Mouse (Mus musculus): ENCODE measurements around the gene Tap2. TPM values are rescaled to one million over a fixed set of nuclear protein-coding genes. Genes with fewer than 3 reads are reported as not detected.
A peak's percentile ranks its signal among the peaks of the same experiment; 100 is the strongest.

The Tap2 gene
- polyA plus RNA-seq, 1 experiment from 2014 or later: 5.9 TPM

DNA sequence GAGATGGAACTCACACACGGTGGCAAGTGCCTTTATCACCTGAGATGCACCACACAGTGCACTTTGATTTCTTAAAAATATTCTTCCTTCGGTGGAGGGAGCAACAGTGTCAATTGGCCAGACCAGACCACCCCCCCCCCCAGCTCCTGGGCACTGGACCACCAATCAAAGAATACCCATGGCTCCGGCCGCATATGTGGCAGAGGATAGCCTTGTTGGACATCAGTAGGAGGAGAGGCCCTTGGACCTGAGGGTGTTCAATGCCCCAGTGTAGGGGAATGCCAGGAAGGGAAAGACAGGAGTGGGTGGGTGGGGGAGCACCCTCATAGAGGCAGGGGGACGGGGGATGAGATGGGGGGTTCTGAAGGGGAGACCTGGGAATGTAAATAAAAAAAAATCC, 3.4 kb downstream of the Tap2 start:
- ATAC-seq (ENCODE audit: low FRiP score, low TSS enrichment) (no peak), DNase-seq (ENCODE audit: low spot score) (no peak)
- H3K27me3 ChIP-seq (ENCODE audit: control insufficient read depth, insufficient read depth, low read length): no peaks in the 10 kb centered on the region
- H3K4me2 ChIP-seq (replicated peaks; ENCODE audit: low read depth): no peak overlapping the region
- H3K9me3 ChIP-seq (ENCODE audit: control insufficient read depth, low read length): no peaks in the 10 kb centered on the region
- no peak overlapping the region for H3K9ac ChIP-seq (ENCODE audit: low read length)
- no peaks in the 10 kb centered on the region for H3K4me1 ChIP-seq (replicated peaks; ENCODE audit: control insufficient read depth, insufficient read depth)
- no peak overlapping the region for H3K27ac ChIP-seq (replicated peaks)
- TF ChIP-seq CTCF (IDR thresholded peaks at IDR 0.05; ENCODE audit: low read depth): no peak
- no peak for TF ChIP-seq EP300 (optimal IDR thresholded peaks at IDR 0.05)
- H3K36me3 ChIP-seq (ENCODE audit: control insufficient read depth, insufficient read depth, low read length): no peaks in the 10 kb centered on the region
- no peak overlapping the region for H3K4me3 ChIP-seq (ENCODE audit: low read depth, low read length)
- 82% methylated on average over 5 of the region's 5 CpGs for WGBS

DNA sequence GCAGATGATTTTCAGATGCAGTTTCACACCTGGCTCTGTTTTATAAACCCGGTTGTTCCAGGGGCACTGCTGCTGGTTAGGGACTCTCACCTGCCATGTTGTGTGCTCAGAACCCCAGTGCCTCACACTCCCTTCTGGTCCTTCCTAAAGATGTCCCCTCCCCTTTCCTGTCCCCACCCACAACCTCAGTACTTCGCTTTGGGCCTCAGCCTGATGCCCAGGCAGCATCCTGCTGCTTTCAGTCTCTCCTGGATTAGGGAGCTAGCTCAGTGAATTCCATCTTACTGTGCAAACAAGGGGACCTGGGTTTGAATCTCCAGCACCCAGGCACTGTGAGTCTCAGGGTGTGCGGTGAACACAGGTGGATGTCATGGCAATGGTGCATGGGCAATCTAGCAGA, 4.1 kb downstream of the Tap2 start:
- no peak for ATAC-seq (ENCODE audit: low FRiP score, low TSS enrichment)
- no peak overlapping the region for H3K4me2 ChIP-seq (replicated peaks; ENCODE audit: low read depth)
- TF ChIP-seq CTCF (IDR thresholded peaks at IDR 0.05; ENCODE audit: low read depth): no peak
- no peak for TF ChIP-seq EP300 (optimal IDR thresholded peaks at IDR 0.05)
- DNase-seq (ENCODE audit: low spot score): no peak
- no peak overlapping the region for H3K9ac ChIP-seq (ENCODE audit: low read length)
- 57% methylated on average over 3 of the region's 3 CpGs for WGBS
- H3K27ac ChIP-seq (replicated peaks): no peak overlapping the region
- no peaks in the 10 kb centered on the region for H3K4me1 ChIP-seq (replicated peaks; ENCODE audit: control insufficient read depth, insufficient read depth)
- H3K4me3 ChIP-seq (ENCODE audit: low read depth, low read length): no peak overlapping the region
- no peaks in the 10 kb centered on the region for H3K27me3 ChIP-seq (ENCODE audit: control insufficient read depth, insufficient read depth, low read length)
- H3K9me3 ChIP-seq (ENCODE audit: control insufficient read depth, low read length): no peaks in the 10 kb centered on the region
- no peaks in the 10 kb centered on the region for H3K36me3 ChIP-seq (ENCODE audit: control insufficient read depth, insufficient read depth, low read length)

DNA sequence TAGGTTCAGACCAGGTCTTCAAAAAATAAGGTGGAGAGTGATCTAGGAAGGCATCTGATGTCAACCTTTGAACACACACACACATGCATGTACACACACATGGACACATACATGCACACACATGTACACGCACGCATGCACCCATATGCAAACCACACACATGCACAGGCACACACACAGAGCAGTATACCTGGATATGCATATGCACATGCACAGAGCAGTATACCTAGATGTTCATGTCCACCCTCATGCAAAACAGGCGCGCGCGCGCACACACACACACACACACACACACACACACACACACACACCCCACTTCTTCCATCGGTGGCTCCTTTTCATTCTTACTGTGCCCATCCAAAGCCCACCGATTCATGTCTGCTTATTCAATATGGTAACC, 4.5 kb downstream of the Tap2 start:
- H3K27me3 ChIP-seq (ENCODE audit: control insufficient read depth, insufficient read depth, low read length): no peaks in the 10 kb centered on the region
- H3K36me3 ChIP-seq (ENCODE audit: control insufficient read depth, insufficient read depth, low read length): no peaks in the 10 kb centered on the region
- no peak overlapping the region for H3K4me3 ChIP-seq (ENCODE audit: low read depth, low read length)
- 92% methylated on average over 8 of the region's 9 CpGs for WGBS
- H3K4me2 ChIP-seq (replicated peaks; ENCODE audit: low read depth): no peak overlapping the region
- no peaks in the 10 kb centered on the region for H3K4me1 ChIP-seq (replicated peaks; ENCODE audit: control insufficient read depth, insufficient read depth)
- H3K9me3 ChIP-seq (ENCODE audit: control insufficient read depth, low read length): no peaks in the 10 kb centered on the region
- ATAC-seq (ENCODE audit: low FRiP score, low TSS enrichment) (no peak), DNase-seq (ENCODE audit: low spot score) (no peak)
- H3K9ac ChIP-seq (ENCODE audit: low read length): no peak overlapping the region
- no peak overlapping the region for H3K27ac ChIP-seq (replicated peaks)
- TF ChIP-seq EP300 (optimal IDR thresholded peaks at IDR 0.05) (no peak), CTCF (IDR thresholded peaks at IDR 0.05; ENCODE audit: low read depth) (no peak)

DNA sequence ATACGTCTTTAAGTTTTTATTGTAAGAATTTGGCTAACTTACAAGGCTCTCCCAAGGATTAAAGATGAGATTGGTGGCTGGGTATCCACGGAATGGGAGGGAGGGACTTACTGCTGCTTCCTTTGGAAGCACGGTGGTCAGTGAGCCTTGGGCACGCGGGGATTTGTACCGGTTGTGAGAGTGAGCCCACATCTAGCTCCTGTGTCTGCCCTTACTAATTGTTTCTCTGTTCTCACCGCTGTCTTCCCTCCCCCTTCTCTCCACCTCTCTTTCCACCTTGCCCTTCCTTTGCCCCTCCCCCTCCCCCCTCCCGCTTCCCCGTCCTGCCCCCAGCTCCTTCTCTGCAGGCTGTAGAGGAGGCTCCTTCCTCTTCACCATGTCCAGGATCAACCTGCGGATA, 5.1 kb downstream of the Tap2 start:
- Histone ChIP-seq H3K4me1 (replicated peaks; ENCODE audit: control insufficient read depth, insufficient read depth) (no peaks in the 10 kb centered on the region), H3K36me3 (ENCODE audit: control insufficient read depth, insufficient read depth, low read length) (no peaks in the 10 kb centered on the region), H3K9ac (ENCODE audit: low read length) (no peak overlapping the region), H3K9me3 (ENCODE audit: control insufficient read depth, low read length) (no peaks in the 10 kb centered on the region), H3K27me3 (ENCODE audit: control insufficient read depth, insufficient read depth, low read length) (no peaks in the 10 kb centered on the region), H3K27ac (replicated peaks) (no peak overlapping the region), H3K4me2 (replicated peaks; ENCODE audit: low read depth) (no peak overlapping the region), H3K4me3 (ENCODE audit: low read depth, low read length) (no peak overlapping the region)
- WGBS: 21% methylated on average over 9 of the region's 10 CpGs
- TF ChIP-seq CTCF (IDR thresholded peaks at IDR 0.05; ENCODE audit: low read depth) (no peak), EP300 (optimal IDR thresholded peaks at IDR 0.05) (no peak)
- ATAC-seq (ENCODE audit: low FRiP score, low TSS enrichment) (no peak), DNase-seq (ENCODE audit: low spot score) (no peak)

DNA sequence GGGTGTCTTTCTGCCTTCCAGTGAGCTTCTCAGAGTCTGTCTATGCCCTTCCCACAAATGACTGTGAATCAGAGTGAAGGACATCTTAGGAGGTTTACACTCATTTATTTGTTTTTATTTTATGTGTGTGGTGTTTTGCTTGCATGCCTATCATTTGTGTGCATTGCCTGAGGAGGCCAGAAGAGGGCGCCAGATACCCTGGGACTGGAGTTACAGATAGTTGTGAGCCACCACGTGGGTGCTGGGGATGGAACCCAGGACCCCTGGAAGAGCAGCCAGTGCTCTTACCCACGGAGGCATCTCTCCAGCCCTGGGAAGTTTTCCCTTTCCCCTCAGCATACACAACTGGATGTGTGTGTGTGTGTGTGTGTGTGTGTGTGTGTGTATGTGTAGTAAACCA, 6.4 kb downstream of the Tap2 start:
- H3K27ac ChIP-seq (replicated peaks): no peak overlapping the region
- ATAC-seq (ENCODE audit: low FRiP score, low TSS enrichment) (no peak), DNase-seq (ENCODE audit: low spot score) (no peak)
- H3K9ac ChIP-seq (ENCODE audit: low read length): no peak overlapping the region
- no peaks in the 10 kb centered on the region for H3K9me3 ChIP-seq (ENCODE audit: control insufficient read depth, low read length)
- no peak overlapping the region for H3K4me2 ChIP-seq (replicated peaks; ENCODE audit: low read depth)
- TF ChIP-seq CTCF (IDR thresholded peaks at IDR 0.05; ENCODE audit: low read depth): peak; percentile 52
- TF ChIP-seq EP300 (optimal IDR thresholded peaks at IDR 0.05): no peak
- H3K4me1 ChIP-seq (replicated peaks; ENCODE audit: control insufficient read depth, insufficient read depth): no peaks in the 10 kb centered on the region
- WGBS: 49% methylated on average over 3 of the region's 3 CpGs
- H3K36me3 ChIP-seq (ENCODE audit: control insufficient read depth, insufficient read depth, low read length): no peaks in the 10 kb centered on the region
- H3K4me3 ChIP-seq (ENCODE audit: low read depth, low read length): no peak overlapping the region
- H3K27me3 ChIP-seq (ENCODE audit: control insufficient read depth, insufficient read depth, low read length): no peaks in the 10 kb centered on the region

DNA sequence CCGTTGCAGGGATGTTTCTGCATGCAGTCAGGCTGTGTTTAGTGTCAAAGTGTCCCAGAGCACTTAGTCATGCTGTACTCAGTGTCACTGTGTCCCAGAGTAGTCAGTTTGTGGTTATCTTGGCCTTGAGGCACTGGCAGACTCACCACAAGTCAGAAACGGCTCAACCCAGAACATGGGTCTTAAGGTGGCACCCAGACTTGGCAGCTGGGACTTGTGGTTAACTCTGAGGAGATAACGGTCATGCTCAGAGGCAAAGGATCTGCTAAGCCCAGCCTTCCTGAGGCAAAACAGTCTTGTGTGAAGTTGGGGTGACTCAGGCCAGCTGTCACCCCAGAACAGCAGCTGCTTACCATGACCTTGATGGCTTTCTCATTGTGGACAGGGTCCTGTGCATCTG, 7.3 kb downstream of the Tap2 start:
- Histone ChIP-seq H3K36me3 (ENCODE audit: control insufficient read depth, insufficient read depth, low read length) (no peaks in the 10 kb centered on the region), H3K4me2 (replicated peaks; ENCODE audit: low read depth) (no peak overlapping the region), H3K27ac (replicated peaks) (no peak overlapping the region), H3K4me1 (replicated peaks; ENCODE audit: control insufficient read depth, insufficient read depth) (no peaks in the 10 kb centered on the region), H3K9ac (ENCODE audit: low read length) (no peak overlapping the region), H3K9me3 (ENCODE audit: control insufficient read depth, low read length) (no peaks in the 10 kb centered on the region), H3K27me3 (ENCODE audit: control insufficient read depth, insufficient read depth, low read length) (no peaks in the 10 kb centered on the region), H3K4me3 (ENCODE audit: low read depth, low read length) (no peak overlapping the region)
- WGBS: 59% methylated on average over 3 of the region's 3 CpGs
- DNase-seq (ENCODE audit: low spot score): no peak
- no peak for ATAC-seq (ENCODE audit: low FRiP score, low TSS enrichment)
- TF ChIP-seq EP300 (optimal IDR thresholded peaks at IDR 0.05) (no peak), CTCF (IDR thresholded peaks at IDR 0.05; ENCODE audit: low read depth) (no peak)

Measured in stomach, postnatal 0 days (tissue).